Mouse (Mus musculus) frontal cortex, adult 2 months (tissue): ENCODE measurements around the gene Tpi1. TPM values are rescaled to one million over a fixed set of nuclear protein-coding genes. Genes with fewer than 3 reads are reported as not detected.
A peak's percentile ranks its signal among the peaks of the same experiment; 100 is the strongest.
"Not testable (repeated sequence)": the region's sequence is repeated elsewhere in the genome, so short reads cannot be mapped to it uniquely, and the experiment has no call there.

Source experiments
- DNase-seq, 2 experiments: peaks; one replicate each; pipeline ENCODE4 v3.0.0; 2022; ENCODE audit warnings: low spot score in 1 of 2; ENCODE audit errors: extremely low spot score in 1 of 2
- polyA plus RNA-seq: library from polyadenylated mRNA; depleted of rRNA; stranded (reverse); fragments of >200 nt; gene quantifications from 2 replicates; pipeline ENCODE4 v1.2.3, GENCODE M21; 2012

The Tpi1 gene
- polyA plus RNA-seq, 1 experiment, result 922 TPM

DNA sequence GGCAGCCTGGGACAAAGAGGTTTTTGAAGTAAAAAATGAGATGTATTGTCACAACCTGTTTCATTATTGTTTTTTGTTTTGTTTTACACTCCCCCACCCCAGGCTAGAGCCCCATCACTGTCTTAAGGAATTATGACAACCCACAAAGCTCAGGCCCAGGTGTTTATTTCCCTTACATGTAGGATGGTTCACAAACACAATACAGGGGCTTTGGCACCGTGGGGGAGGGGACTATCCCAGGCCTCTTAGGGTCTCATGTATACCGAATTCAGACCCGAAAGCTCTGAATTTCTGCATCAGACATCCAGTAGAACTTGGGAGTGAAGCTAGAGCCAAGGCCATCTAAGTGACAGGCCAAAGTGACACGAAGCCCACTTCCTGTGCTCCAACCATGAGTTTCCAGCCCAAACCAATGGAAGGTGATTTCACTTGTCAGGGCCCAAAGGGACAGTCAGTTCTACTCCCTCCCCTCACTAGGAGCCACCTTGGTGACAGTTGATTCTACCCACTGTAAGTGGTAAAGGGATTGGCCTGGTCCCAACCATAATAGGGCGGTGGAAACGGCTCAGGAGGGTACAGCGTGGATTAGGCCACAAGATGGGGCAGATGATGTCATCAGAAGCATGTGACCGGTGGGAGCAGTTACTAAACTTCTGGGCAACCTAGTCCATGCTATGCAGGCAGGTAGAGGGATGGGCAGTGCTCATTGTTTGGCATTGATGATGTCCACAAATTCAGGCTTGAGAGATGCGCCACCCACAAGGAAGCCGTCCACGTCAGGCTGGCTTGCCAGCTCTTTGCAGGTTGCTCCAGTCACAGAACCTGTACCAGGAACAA, 3.3 kb downstream of the Tpi1 start:
- not testable (repeated sequence) for DNase-seq

DNA sequence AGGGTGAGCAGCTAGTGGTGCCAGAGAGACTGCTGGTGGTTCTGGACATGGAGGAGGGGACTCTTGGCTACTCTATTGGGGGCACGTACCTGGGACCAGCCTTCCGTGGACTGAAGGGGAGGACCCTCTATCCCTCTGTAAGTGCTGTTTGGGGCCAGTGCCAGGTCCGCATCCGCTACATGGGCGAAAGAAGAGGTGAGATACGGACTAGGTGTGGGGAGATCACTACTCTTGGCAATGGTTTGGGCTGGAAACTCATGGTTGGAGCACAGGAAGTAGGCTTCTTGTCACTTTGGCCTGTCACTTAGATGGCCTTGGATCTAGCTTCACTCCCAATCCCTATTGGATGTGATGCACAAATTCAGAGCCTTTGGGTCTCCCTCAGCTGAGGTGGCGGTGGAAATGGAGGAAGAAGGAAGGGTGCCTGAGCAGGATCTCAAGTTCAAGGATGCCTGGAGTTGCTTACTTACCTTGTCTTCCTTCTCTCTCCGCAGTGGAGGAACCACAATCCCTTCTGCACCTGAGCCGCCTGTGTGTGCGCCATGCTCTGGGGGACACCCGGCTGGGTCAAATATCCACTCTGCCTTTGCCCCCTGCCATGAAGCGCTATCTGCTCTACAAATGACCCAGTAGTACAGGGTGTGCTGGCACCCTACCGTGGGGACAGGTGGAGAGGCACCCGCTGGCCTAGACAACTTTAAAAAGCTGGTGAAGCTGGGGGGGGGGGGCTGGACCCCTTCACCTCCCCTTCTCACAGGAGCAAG, 4.1 kb downstream of the Tpi1 start:
- DNase-seq, result no peak

DNA sequence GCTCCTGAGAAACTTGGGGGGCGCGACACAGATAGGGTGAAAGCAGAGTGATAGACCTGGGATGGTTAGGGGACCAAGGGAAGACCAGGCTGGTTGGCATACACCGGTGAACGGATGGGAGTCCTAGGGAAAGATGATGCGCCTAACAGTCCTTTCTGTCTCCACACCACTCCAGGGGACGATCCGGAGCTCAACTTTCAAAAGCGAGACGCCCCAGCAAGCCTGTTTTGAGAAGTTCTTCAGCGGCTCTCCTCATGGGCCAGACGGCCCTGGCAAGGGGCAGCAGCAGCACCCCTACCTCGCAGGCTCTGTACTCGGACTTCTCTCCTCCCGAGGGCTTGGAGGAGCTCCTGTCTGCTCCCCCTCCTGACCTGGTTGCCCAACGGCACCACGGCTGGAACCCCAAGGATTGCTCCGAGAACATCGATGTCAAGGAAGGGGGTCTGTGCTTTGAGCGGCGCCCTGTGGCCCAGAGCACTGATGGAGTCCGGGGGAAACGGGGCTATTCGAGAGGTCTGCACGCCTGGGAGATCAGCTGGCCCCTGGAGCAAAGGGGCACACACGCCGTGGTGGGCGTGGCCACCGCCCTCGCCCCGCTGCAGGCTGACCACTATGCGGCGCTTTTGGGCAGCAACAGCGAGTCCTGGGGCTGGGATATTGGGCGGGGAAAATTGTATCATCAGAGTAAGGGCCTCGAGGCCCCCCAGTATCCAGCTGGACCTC, 4.9 kb downstream of the Tpi1 start:
- peak in 1 of 2 experiments; percentile 69 for DNase-seq

DNA sequence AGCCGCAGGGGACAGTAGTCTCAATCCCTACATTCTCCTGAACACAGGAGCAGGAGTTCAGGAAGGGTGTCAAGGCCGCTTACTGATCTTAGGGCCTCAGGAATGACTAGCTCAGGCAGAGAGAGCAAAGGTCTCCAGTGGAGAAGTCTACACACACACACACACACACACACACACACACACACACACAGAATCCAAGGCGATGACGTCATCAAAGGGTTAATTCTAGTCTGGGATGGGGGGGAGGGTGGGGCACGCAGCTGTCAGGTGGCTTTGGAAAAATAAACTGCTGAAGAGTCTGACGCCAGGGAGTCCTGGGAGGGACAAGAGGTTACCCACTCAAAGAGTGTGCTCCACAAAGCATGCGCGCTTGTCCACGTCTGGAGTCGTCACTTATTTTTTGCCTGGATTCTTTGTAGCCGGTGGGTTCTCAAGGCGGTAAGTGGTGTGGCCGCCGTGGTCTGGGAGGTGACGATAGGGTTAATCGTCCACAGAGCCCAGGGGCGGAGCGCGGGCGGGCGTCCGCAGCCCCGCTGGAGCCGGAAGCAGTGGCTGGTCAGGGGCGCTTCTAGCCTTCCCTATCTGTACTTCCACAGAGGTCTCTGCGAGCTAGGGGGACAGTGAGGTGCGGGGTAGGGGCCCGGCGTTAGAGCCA, 5.6 kb downstream of the Tpi1 start, which contains the start of gene Spsb2:
Gene Spsb2 (plus strand): TSS at position 304 of the 655 bp plus-strand sequence.
- no peak for DNase-seq

DNA sequence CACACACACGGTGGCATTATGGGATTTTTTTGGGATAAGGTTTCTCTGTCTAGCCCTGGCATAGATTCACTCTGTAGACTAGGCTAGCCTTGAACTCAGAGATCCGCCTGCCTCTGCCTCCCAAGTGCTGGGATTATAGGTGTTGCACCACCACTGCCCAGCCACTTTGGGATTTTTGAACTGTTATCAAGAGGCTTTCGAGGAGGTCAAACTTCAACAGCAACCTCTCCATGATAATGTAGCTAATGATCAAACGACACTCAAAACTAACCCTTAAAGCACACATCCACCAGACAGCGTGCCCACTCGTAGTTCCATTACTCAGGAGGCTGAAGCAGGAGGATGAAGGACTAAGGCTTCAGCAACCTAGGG, 6.1 kb downstream of the Tpi1 start:
- no peak for DNase-seq

DNA sequence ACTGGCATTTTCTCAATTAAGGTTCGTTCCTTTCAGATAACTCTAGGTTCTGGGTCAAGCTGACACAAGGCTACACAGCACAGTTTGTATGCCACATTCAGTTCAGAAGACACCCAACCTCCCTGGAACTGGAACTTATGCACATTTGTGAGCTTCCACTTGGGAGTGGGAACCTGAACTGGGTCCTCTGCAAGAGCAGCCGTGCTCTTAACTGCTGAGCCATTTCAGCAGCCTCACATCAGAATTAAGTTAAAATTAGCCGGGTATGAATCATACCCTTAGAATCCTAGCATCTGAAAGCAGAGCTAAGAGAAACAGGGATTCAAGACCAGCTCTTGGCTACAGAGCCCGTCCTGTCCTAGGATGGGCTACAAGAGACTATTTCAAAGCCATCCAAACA, 6.7 kb downstream of the Tpi1 start:
- peak in 1 of 2 experiments; percentile 74 for DNase-seq

DNA sequence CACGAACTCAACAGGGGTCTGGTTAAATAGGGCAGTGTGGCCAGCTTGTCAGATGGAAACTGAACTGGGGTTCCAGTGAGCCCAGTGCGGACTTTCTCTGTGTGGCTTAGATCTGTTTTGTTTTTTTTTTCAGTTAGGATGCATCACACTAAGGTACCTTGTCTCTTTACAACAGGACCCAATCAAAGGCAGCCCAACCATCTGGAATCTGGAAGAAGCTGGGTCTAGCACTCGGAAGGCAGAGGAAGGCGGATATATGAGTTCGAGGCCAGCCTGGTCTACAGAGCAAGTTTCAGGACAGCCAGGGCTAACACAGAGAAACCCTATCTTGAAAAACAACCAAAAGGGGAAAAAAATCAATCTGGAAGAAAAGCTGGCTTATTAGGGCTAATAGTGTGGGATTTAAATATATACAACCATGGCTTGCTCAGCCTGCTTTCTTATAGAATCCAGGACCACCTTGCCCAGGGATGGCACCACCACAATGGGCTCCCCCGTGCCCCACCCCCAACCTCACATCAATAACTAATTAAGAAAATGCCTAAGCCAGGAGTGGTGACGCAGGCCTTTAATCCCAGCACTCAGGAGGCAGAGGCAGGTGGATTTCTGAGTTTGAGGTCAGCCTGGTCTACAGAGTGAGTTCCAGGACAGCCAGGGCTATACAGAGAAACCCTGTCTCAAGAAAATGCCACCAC, 7.5 kb downstream of the Tpi1 start:
- no peak for DNase-seq

DNA sequence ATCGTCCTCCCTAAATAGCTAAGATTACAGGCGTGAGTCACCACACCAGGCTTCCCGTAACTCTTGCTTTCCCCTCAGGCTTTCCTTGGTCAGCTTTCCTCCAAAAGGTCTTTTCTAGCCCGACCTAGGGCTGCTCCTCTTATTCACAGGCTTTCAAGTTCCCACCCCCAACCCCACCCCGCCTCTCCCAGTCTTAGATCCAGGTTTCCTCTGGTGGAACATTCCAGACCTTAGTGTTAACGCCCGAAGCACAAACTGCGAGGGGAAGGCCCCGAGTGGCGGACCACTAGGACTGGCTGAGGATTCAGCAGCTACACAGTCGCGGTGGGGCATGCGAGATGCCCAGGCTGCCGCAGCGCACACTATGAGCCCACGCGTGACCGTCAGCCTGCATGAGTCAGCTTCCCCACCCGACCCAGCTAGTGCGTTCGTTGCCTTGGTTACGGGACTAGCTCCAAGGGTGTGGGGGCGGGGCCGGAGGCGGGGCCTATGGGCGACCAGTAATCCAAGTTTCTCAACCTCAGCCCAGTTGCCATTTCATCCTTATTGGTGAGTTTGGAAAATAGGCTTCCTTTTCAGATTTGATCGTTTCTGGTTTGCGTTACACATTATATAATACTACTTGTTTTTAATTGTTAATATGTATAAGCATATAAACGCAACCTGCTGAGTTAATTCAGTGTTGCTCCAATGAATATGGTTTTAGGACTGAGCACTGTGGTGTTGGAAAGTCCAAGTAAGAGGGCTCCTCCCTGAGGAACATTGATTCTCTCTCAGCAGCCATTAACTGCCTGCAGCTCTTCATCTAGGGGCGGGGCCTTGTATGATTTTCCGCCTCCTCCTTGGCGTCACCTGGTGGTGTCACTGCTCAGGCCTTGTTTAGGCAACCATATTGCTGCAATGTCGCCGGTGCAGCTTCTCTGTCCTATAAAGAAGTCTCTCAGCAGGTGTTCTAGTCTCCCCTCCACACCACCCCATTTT, 8.5 kb downstream of the Tpi1 start:
- peak; percentile 94 to 98 for DNase-seq

DNA sequence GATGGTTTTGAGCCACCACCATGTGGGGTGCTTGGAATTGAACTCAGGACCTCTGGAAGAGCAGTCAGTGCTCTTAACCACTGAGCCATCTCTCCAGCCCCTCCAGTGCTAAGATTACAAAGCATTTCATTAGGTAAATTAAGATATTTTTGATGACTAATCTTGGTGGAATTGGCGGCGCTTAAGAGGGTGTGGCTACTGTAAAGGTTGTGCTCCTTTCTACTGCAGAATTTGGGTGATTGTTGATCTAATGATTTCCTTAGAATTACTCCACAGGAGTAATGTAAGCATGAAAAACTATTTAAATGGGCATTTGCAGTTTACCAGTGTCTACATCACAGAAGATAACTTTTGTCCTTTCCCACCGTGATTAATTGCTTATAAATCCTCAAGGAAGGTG, 9.8 kb downstream of the Tpi1 start:
- DNase-seq, result no peak

DNA sequence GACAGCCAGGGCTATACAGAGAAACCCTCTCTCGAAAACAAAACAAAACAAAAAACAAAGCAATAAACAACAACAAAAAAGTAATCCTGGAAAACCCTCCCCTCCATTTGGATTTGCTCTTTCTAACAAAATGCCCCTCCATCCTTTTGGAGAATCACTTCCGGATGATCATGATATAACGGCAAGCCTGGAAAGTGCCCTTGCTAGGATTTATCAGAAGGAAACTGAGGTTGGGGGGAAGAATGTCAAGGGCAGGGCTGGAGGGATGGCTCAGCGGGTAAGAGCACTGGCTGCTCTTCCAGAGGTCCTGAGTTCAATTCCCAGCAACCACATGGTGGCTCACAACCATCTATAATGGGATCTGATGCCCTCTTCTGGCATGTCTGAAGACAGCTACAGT, 10.4 kb downstream of the Tpi1 start:
- DNase-seq, result not testable (repeated sequence)

DNA sequence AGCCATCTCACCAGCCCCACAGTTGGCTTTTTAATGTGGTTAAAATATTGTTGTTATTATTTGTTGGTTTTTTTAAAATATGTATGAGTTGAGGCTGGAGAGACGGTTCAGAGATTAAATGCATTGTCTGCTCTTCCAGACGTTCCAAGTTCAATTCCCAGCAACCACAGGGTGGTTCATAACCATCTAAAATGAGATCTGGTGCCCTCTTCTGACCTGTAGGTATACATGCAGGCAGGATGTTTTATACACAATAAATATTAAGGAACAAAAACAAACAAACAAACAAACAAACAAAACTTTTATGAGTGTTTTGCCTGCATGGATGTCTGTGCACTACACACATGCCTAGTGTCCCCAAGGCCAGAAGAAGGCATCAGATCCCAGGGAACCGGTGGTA, 11.0 kb downstream of the Tpi1 start:
- no peak for DNase-seq

DNA sequence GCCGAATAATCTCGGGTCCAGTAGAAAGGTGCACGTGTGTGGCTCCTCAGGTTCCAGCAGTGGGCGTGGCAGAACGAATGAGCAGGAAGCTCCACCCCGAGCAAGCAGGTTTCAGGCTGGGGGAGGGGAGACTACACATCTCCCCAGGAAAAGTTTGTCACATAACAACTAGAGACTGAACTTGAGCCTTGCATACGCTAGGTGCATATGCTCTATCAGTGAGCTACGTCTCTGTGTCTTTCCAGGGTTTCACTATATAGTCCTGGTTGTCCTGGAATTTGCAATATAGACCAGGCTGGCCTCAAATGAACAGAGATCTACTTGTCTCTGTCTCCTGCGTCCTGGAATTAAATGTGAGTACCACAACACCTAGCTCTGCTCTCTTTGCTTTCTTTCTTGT, 11.7 kb downstream of the Tpi1 start:
- not testable (repeated sequence) for DNase-seq

DNA sequence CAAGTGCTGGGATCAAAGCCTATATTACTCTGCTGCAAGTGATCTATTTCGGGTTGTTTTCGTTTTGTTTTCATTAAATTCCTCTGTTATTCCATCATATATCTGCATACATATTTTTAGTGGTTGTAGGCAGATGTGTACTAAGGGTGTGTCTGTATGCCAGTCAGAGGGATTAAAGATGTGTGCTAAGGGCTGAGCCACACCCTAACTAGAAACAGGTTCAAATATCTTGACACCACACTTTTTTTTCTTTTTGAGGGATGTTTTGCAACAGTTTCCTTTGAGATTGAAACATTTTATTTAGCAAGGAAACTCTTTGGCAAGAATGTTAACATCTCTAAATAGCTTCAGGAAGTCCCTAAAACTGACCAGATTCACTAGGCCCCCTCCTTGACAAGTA, 17.9 kb downstream of the Tpi1 start:
- DNase-seq, result no peak

DNA sequence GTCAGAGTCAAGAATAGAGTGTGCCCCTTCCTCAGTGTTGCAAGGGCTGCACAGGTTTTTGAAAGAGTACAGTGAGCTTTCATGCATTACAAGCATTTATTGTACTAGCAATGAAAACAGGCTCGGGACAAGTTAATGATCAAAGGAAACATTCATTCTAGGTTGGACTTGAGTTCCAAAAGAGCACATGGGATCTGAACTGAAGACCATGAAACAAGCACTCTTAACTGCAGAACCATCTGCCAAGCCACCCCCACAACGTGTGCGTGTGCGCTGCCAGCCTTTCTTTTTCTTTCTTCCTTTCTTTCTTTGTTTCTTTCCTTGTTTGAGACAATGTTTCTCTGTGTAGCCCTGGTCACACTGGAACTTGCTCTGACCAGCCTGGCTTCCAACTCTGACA, 18.3 kb downstream of the Tpi1 start:
- DNase-seq, result no peak

DNA sequence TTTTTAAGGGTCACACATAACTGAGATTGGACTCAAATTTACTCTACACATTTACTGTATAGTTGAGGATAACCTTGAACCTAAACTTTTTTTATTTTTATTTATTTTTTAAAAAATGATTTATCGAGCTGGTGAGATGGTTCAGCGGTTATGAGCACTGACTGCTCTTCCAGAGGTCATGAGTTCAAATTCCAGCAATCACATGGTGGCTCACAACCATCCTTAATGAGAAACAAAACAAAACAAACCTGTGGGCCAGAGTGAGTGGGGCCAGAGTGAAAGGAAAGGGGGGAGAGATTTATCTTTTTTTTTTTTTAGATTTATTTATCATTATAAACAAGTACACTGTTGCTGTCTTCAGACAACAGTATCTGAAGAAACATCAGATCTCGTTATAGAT, 22.2 kb downstream of the Tpi1 start:
- DNase-seq, result no peak

DNA sequence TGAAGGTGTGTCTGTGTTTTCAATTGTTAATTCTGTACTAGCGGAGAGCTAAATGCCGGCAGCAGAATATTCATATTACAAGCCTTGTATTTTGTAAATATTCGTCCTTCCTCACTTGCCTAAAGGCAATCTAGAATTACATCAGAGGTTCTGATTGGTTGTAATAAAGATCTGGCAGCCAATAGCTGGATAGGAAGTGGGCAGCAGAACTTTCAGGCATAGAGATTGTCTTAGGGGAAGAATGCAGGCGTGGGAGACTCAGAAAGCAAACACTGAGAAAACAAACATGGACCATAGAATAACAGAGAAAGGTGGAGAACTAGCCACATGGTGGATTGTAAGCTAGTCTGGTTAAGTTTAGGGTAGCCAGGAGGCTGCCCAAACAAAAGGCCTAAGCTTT, 24.0 kb downstream of the Tpi1 start:
- DNase-seq, result no peak

DNA sequence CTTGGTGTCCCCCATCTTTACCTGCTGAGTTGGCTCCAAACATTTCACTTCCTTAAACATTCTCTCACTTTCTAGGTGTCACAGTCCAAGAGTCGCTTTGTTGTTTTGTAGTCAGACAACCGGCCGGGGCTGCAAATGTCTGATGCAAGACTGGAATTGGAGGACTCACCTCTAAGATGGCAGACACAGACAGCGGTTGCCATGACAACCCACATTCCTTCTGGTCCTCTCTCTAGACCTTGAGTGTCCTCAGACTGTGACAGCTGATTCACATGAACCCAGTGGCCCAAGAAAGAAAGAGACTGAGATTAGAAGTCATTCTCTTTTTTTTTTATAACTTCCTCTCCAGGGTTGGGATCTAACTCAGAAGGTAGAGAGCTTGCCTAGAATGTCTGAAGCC, 24.6 kb downstream of the Tpi1 start:
- no peak for DNase-seq

DNA sequence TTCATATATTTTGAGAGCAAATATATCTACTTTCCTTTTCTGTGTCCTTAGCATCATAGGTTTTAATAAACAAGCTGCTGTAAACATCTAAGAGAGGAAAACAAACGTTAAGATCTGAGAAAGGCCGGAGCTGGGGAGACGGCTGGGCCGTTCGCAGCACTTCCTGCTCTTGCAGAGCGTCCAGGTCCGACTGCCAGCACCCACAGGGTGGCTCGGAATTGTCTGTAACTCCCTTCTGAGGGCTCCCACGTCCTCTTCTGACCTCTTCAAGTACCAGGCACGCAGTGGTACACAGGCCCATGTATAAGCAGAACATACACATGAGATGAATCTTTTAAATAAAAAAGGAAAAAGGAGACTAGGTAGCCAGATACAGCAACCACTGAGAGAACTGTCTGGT, 26.4 kb downstream of the Tpi1 start:
- DNase-seq, result no peak
